8 mouse cellular contexts compared by ENCODE assay signal in the genomic region with DNA sequence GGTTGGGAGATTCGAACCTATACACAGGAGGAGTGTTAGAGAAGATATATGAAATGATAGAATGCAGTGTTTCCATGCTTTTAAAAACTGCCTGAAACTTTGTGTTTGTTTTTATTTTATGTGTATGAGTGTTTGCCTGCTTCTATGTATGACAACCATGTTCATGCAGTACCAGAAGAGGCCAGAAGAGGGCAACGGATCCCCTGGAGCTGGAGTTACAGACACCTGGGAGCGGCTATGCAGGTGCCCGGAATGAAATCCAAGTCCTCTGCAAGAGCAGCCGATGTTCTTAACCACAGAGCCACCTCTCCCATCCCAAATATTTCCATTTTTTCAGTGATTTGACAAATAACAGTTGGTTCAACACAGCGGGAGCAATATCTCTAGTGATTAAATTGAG.
DNase-seq lines count a peak whose midpoint lies in the region; ATAC-seq and TF ChIP-seq lines count a peak whose summit lies in the region.

No protein-coding gene starts in this region.

- no peaks in the 10 kb centered on the region for H3K36me3 ChIP-seq in hindbrain, postnatal 0 days (ENCODE audit: insufficient read depth, low read length)
- no peaks in the 10 kb centered on the region for H3K36me3 ChIP-seq in hindbrain, embryonic 10.5 days

- H3K4me3 ChIP-seq in hindbrain, postnatal 0 days (ENCODE audit: low read length) = no peak overlapping the region
- no peak overlapping the region for H3K4me3 ChIP-seq in hindbrain, embryonic 10.5 days

- H3K4me1 ChIP-seq in hindbrain, postnatal 0 days (ENCODE audit: insufficient read depth, low read length) = no peaks in the 10 kb centered on the region
- peaks cover 16% of the 10 kb centered on the region for H3K4me1 ChIP-seq in hindbrain, embryonic 10.5 days (replicated peaks)

- H3K27ac ChIP-seq in hindbrain, postnatal 0 days = no peak overlapping the region
- H3K27ac ChIP-seq in hindbrain, embryonic 10.5 days = no peak overlapping the region

- no peaks in the 10 kb centered on the region for H3K9me3 ChIP-seq in hindbrain, postnatal 0 days (ENCODE audit: low read length)
- H3K9me3 ChIP-seq in hindbrain, embryonic 10.5 days = no peaks in the 10 kb centered on the region

- no peak for ATAC-seq in hindbrain, postnatal 0 days
- ATAC-seq in granulocyte monocyte progenitor cell, adult 5-6 weeks (replicated peaks; ENCODE audit: poor library complexity, severe bottlenecking) = peak; percentile 46; the same call in 1 of the 2 replicates
- ATAC-seq in monocyte, adult 5-6 weeks (replicated peaks; ENCODE audit: insufficient number of reproducible peaks, low FRiP score, low TSS enrichment, poor library complexity, severe bottlenecking) = no peak

- H3K4me2 ChIP-seq in hindbrain, postnatal 0 days (ENCODE audit: low read depth, low read length) = no peak overlapping the region

- WGBS in hindbrain, postnatal 0 days = 62% methylated on average over 6 of the region's 6 CpGs
- 53% methylated on average over 6 of the region's 6 CpGs for WGBS in hindbrain, embryonic 10.5 days

- TF ChIP-seq CTCF in hindbrain, postnatal 0 days (IDR thresholded peaks at IDR 0.05; ENCODE audit: low read depth) = peak; percentile 53

- no peaks in the 10 kb centered on the region for H3K27me3 ChIP-seq in hindbrain, postnatal 0 days (ENCODE audit: insufficient read depth, low read length)
- peaks cover 8% of the 10 kb centered on the region; the same call in 1 of the 2 replicates for H3K27me3 ChIP-seq in hindbrain, embryonic 10.5 days (ENCODE audit: insufficient read depth, poor library complexity, severe bottlenecking)

- DNase-seq in hindbrain, postnatal 0 days (ENCODE audit: low spot score) = no peak
- DNase-seq in hindbrain, embryonic 10.5 days (ENCODE audit: low spot score) = no peak
- DNase-seq in urinary bladder, postnatal 25 days (ENCODE audit: low spot score) = peak; percentile 31
- no peak for DNase-seq in urinary bladder, adult 18-20 months (ENCODE audit: low spot score in 2 of 2)
- no peak for DNase-seq in cerebellum, adult 9-11 months
- DNase-seq in frontal cortex, postnatal 25 days (ENCODE audit: low spot score in 2 of 2) = no peak

- H3K9ac ChIP-seq in hindbrain, postnatal 0 days (replicated peaks; ENCODE audit: low read length) = no peak overlapping the region
